Mouse (Mus musculus) brain, embryonic 14.5 days (tissue): ENCODE data around the gene Rap1a.

Experiments used
- CTCF ChIP-seq: fragments of 200-500 bp; IDR thresholded peaks from 2 replicates; pipeline ENCODE4 v1.5.1; 2012; ENCODE audit warnings: inconsistent platforms, mild to moderate bottlenecking, moderate library complexity, borderline replicate concordance; ENCODE audit not compliant: insufficient read depth, insufficient read length; ENCODE audit errors: extremely low read depth
- POLR2A ChIP-seq: fragments of 200-500 bp; IDR thresholded peaks from 2 replicates; pipeline ENCODE4 v1.6.1; 2012; ENCODE audit warnings: mild to moderate bottlenecking, inconsistent platforms, borderline replicate concordance; ENCODE audit not compliant: poor library complexity, insufficient read depth, insufficient read length, severe bottlenecking; ENCODE audit errors: extremely low read depth

DNA sequence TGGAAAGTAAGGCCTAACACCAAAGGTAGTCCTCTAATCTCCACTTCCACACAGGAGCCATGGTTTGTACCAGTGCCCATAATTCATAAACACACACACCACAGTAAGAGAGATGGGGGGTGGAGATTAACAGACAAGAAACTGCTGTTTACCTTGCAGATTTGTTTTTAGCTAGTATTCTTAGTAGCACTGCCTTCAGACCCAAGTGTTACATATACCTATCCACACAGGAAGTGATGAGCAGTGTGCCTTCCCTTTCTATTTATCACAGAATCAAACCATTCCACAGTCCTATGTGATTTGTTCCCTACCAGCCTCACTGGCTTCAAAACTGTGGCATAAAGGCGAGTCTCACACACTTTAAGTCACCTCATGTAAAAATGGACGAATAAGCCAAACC lies 10.0 kb downstream of the Rap1a start:
- TF ChIP-seq CTCF (no peak), POLR2A (no peak)
